Mouse (Mus musculus) layer of hippocampus, adult 2 months (tissue): ENCODE measurements around the gene Acap1. TPM values are rescaled to one million over a fixed set of nuclear protein-coding genes. Genes with fewer than 3 reads are reported as not detected.

Experiments
- DNase-seq, 2 experiments: peaks; one replicate each; pipeline ENCODE4 v3.0.0; 2022; ENCODE audit warnings: low spot score in 2 of 2
- H3K27ac ChIP-seq: fragments of 200-600 bp; 2 replicates; pipeline ENCODE4 v1.8.1; 2022
- H3K4me3 ChIP-seq: fragments of 200-600 bp; 2 replicates; pipeline ENCODE4 v1.8.1; 2022; ENCODE audit warnings: mild to moderate bottlenecking
- CTCF ChIP-seq: fragments of 200-600 bp; conservative IDR thresholded peaks from 2 replicates; pipeline ENCODE4 v1.8.1; 2022; ENCODE audit warnings: antibody characterized with exemption, mild to moderate bottlenecking, moderate library complexity
- total RNA-seq, 2 experiments: library from RNA; stranded (reverse); gene quantifications; 2 replicates each; pipeline ENCODE4 v1.2.3; 2021

Gene Acap1
- total RNA-seq, 2 experiments from 2014 or later = not detected

- no peak overlapping the region for H3K4me3 ChIP-seq
- no peak overlapping the region for H3K27ac ChIP-seq
- no peak for DNase-seq
- TF ChIP-seq CTCF = no peak
These were observed 11.7 kb downstream of the Acap1 start for GRCm38 (mm10) chr11:69883527-69884151.

- peak; percentile 69 for TF ChIP-seq CTCF
- Histone ChIP-seq H3K4me3 (no peak overlapping the region), H3K27ac (no peak overlapping the region)
- DNase-seq = no peak
These were observed 12.3 kb downstream of the Acap1 start for GRCm38 (mm10) chr11:69883066-69883465.

GRCm38 (mm10) chr11:69881787-69882670 lies 13.3 kb downstream of the Acap1 start:
- Histone ChIP-seq H3K4me3 (peak overlapping the region; percentile 64), H3K27ac (peak overlapping the region; percentile 86)
- no peak for TF ChIP-seq CTCF
- DNase-seq = no peak

GRCm38 (mm10) chr11:69880853-69881603 lies 14.3 kb downstream of the Acap1 start, which contains the start of gene Kctd11:
Gene Kctd11, minus strand, starts transcription at chr11:69881406.
- peak within 1 kb of the TSS; percentile 64 for H3K4me3 ChIP-seq
- TF ChIP-seq CTCF = peak; percentile 49
- DNase-seq = peak; percentile 58 to 69
- peak within 1 kb of the TSS; percentile 86 for H3K27ac ChIP-seq

- no peak for DNase-seq
- TF ChIP-seq CTCF = peak; percentile 83
- peak overlapping the region; percentile 64 for H3K4me3 ChIP-seq
- peak overlapping the region; percentile 86 for H3K27ac ChIP-seq
These were observed 14.9 kb downstream of the Acap1 start for GRCm38 (mm10) chr11:69880506-69880852.

GRCm38 (mm10) chr11:69879711-69880110 lies 15.6 kb downstream of the Acap1 start:
- no peak overlapping the region; the same call in 1 of the 2 replicates for H3K4me3 ChIP-seq
- H3K27ac ChIP-seq = no peak overlapping the region
- DNase-seq = no peak
- no peak for TF ChIP-seq CTCF

- Histone ChIP-seq H3K4me3 (no peak overlapping the region), H3K27ac (no peak overlapping the region)
- TF ChIP-seq CTCF = no peak
- DNase-seq = no peak
These were observed 16.4 kb downstream of the Acap1 start for GRCm38 (mm10) chr11:69878952-69879351.

- no peak overlapping the region for H3K27ac ChIP-seq
- TF ChIP-seq CTCF = no peak
- H3K4me3 ChIP-seq = no peak overlapping the region
- no peak for DNase-seq
These were observed 16.9 kb downstream of the Acap1 start for GRCm38 (mm10) chr11:69878399-69878798.

- Histone ChIP-seq H3K4me3 (peak within 1 kb of the TSS; percentile 9; the same call in 1 of the 2 replicates), H3K27ac (peak within 1 kb of the TSS; percentile 60; the same call in 1 of the 2 replicates)
- DNase-seq = no peak
- TF ChIP-seq CTCF = no peak
These were observed 17.5 kb downstream of the Acap1 start, which contains the start of gene Tmem95 for GRCm38 (mm10) chr11:69877878-69878277. Gene Tmem95, minus strand, starts transcription at chr11:69878018.

- Histone ChIP-seq H3K4me3 (peak overlapping the region; percentile 9; the same call in 1 of the 2 replicates), H3K27ac (peak overlapping the region; percentile 60; the same call in 1 of the 2 replicates)
- peak; percentile 92 for TF ChIP-seq CTCF
- DNase-seq = peak; percentile 78 to 85
These were observed 18.5 kb downstream of the Acap1 start for GRCm38 (mm10) chr11:69876867-69877266.

- Histone ChIP-seq H3K27ac (peak overlapping the region; percentile 60), H3K4me3 (no peak overlapping the region)
- DNase-seq = peak; percentile 44 to 61
- TF ChIP-seq CTCF = no peak
These were observed 19.2 kb downstream of the Acap1 start for GRCm38 (mm10) chr11:69876186-69876585.

GRCm38 (mm10) chr11:69872451-69872850 lies 22.9 kb downstream of the Acap1 start:
- TF ChIP-seq CTCF = no peak
- no peak overlapping the region for H3K4me3 ChIP-seq
- no peak for DNase-seq
- no peak overlapping the region for H3K27ac ChIP-seq

GRCm38 (mm10) chr11:69871822-69872221 lies 23.5 kb downstream of the Acap1 start:
- no peak for TF ChIP-seq CTCF
- no peak for DNase-seq
- no peak overlapping the region for H3K27ac ChIP-seq
- H3K4me3 ChIP-seq = no peak overlapping the region
